Mouse (Mus musculus) spleen, adult 2 months (tissue): ENCODE measurements around the gene Fis1. TPM values are rescaled to one million over a fixed set of nuclear protein-coding genes. Genes with fewer than 3 reads are reported as not detected.

Source experiments
- DNase-seq, 2 experiments: peaks; one replicate each; pipeline versions ENCODE4 v3.0.0 to v3.0.0-alpha.2; 2012 to 2021; ENCODE audit warnings: low spot score in 2 of 2, low read depth in 1 of 2
- H3K27ac ChIP-seq: fragments of 200-500 bp; 2 replicates; pipeline ENCODE4 v1.5.1; 2012; ENCODE audit warnings: low read length, inconsistent platforms; ENCODE audit not compliant: insufficient read depth
- H3K27me3 ChIP-seq: fragments of 200-500 bp; 2 replicates; pipeline ENCODE4 v1.6.1; 2012; ENCODE audit warnings: mild to moderate bottlenecking, moderate library complexity, low read length, inconsistent platforms; ENCODE audit not compliant: control insufficient read depth, insufficient read depth
- H3K36me3 ChIP-seq: fragments of 200-500 bp; 2 replicates; pipeline ENCODE4 v1.6.1; 2012; ENCODE audit warnings: mild to moderate bottlenecking, low read length, inconsistent platforms; ENCODE audit not compliant: control insufficient read depth, insufficient read depth
- H3K4me1 ChIP-seq: fragments of 200-500 bp; 2 replicates; pipeline ENCODE4 v1.6.1; 2011; ENCODE audit warnings: inconsistent platforms; ENCODE audit not compliant: control insufficient read depth, insufficient read depth, insufficient read length
- H3K4me3 ChIP-seq: fragments of 200-500 bp; 2 replicates; pipeline ENCODE4 v1.5.1; 2011; ENCODE audit warnings: mild to moderate bottlenecking, inconsistent platforms; ENCODE audit not compliant: insufficient read depth, insufficient read length; ENCODE audit errors: extremely low read depth
- CTCF ChIP-seq: fragments of 200-500 bp; IDR thresholded peaks from 2 replicates; pipeline ENCODE4 v1.5.1; 2011; ENCODE audit warnings: mild to moderate bottlenecking, inconsistent platforms; ENCODE audit not compliant: insufficient read depth, insufficient read length, insufficient replicate concordance; ENCODE audit errors: extremely low read depth
- POLR2A ChIP-seq: fragments of 200-500 bp; IDR thresholded peaks from 2 replicates; pipeline ENCODE4 v1.6.1; 2011; ENCODE audit warnings: low read depth, low read length, inconsistent platforms
- WGBS: fragments of 180-500 bp; shearing (Covaris S2); methylation state at CpG from one replicate; pipeline ENCODE4 v1.1.7; 2018; 5-methylcytosine and 5-hydroxymethylcytosine counted together
- polyA plus RNA-seq: library from polyadenylated mRNA; depleted of rRNA; stranded (reverse); fragments of >200 nt; gene quantifications from 2 replicates; pipeline ENCODE4 v1.2.3, GENCODE M21; 2012; rRNA removed

Fis1 gene
- polyA plus RNA-seq, 1 experiment, result 130 TPM

DNA sequence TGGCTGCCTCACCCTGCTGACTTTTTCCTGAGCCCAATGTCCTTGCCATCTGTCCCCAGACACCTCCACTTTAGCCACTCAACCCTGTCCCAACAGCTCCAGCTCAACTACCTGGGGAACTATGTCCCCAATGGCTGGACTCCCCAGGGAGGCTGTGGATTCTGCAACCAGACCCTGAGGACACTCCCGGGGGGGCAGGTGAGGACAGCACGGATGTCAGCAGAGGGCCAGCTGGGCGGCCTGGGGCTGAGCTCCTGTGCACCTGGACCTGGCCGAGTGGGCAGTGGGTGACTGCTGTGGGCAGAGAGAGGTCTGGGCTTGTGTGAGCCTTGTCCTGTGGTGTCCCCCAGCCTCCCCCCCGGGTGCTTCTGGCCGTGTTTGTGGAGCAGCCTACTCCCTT is 36.7 kb downstream of the Fis1 start:
- WGBS, result 86% methylated on average over 6 of the region's 6 CpGs
- Histone ChIP-seq H3K27ac (no peak overlapping the region), H3K27me3 (no peaks in the 10 kb centered on the region), H3K4me3 (no peak overlapping the region), H3K4me1 (peaks cover 2% of the 10 kb centered on the region; the same call in 1 of the 2 replicates), H3K36me3 (peaks cover 14% of the 10 kb centered on the region)
- no peak for TF ChIP-seq POLR2A
- TF ChIP-seq CTCF, result no peak
- DNase-seq, result no peak

DNA sequence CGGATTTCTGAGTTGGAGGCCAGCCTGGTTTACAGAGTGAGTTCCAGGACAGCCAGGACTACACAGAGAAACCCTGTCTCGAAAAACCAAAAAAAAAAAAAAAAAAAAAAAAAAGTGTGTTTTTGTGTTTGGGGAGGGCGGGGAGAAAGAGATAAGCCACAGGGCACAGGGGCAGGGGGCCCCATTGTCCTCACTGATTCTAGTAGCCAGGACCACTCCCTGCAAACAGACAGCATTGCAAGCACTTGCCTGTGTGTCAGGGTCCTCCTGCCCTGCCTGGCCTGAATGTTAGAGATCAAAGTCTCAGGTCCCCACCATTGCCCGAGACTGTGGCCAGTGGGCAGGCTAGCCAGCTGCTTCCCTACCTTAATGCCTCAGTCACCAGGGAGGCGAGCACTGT is 46.4 kb downstream of the Fis1 start:
- Histone ChIP-seq H3K36me3 (peaks cover 3% of the 10 kb centered on the region), H3K4me1 (no peaks in the 10 kb centered on the region), H3K4me3 (no peak overlapping the region), H3K27me3 (no peaks in the 10 kb centered on the region), H3K27ac (no peak overlapping the region)
- no peak for DNase-seq
- WGBS, result 78% methylated on average over 5 of the region's 5 CpGs
- TF ChIP-seq CTCF (no peak), POLR2A (no peak)

GRCm38 (mm10) chr5:137000612-137001011 is 47.5 kb downstream of the Fis1 start:
- Histone ChIP-seq H3K36me3 (no peaks in the 10 kb centered on the region), H3K4me3 (no peak overlapping the region), H3K27ac (no peak overlapping the region), H3K4me1 (no peaks in the 10 kb centered on the region), H3K27me3 (no peaks in the 10 kb centered on the region)
- TF ChIP-seq POLR2A (no peak), CTCF (no peak)
- no peak for DNase-seq
- 90% methylated on average over 2 of the region's 2 CpGs for WGBS

DNA sequence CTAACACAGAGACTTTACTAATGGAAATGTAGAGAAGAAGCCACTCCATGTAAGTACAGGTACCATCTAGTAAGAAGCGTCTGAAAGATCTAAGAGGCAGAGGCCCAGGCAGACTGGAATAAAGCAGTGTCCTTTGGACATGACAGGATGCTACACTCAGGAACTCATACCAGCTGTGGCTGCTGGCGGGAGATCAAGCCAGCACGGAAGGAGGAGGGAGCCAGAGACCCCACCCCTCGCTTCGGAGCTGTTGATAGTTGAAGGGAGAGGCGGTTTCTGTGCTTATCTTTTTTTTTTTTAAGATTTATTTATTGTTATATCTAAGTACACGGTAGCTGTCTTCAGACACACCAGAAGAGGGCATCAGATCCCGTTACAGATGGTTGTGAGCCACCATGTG is 54.2 kb downstream of the Fis1 start:
- H3K27me3 ChIP-seq, result no peaks in the 10 kb centered on the region
- no peaks in the 10 kb centered on the region for H3K36me3 ChIP-seq
- no peak overlapping the region for H3K27ac ChIP-seq
- 52% methylated on average over 8 of the region's 8 CpGs for WGBS
- no peak overlapping the region for H3K4me3 ChIP-seq
- TF ChIP-seq CTCF, result no peak
- no peak for TF ChIP-seq POLR2A
- no peak for DNase-seq
- H3K4me1 ChIP-seq, result no peaks in the 10 kb centered on the region

GRCm38 (mm10) chr5:137009988-137010387 is 56.9 kb downstream of the Fis1 start:
- no peaks in the 10 kb centered on the region for H3K36me3 ChIP-seq
- H3K27me3 ChIP-seq, result no peaks in the 10 kb centered on the region
- H3K4me3 ChIP-seq, result no peak overlapping the region
- TF ChIP-seq CTCF (peak; percentile 20; the same call in 1 of the 2 replicates), POLR2A (no peak)
- whole genome bisulfite sequencing, result 16% methylated on average over 3 of the region's 3 CpGs
- no peak for DNase-seq
- H3K27ac ChIP-seq, result no peak overlapping the region
- no peaks in the 10 kb centered on the region for H3K4me1 ChIP-seq

DNA sequence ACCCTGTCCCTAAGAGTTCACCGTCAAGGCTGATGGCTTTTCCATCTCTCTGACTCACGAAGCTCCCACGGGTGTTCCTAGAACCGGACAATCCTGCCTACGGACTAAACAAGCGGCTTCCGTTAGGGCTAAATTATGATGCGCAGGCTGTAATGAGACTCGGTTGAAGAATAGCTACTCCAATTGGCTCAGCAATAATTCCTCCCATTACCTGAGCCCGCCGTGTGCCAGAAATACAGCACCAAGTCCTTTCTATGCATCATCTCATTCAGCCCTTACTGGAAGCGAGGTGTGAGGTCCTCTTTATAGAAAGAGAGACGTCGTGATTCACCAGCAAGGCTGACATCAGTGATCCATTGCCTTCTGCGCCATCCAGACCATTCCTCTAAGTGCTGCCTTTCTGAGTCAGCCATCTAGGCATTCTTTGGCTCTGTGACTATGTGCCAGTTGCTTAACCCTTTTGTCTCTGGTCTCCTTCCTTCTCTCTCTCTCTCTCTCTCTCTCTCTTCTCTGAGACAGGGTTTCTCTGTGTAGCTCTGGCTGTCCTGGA is 59.4 kb downstream of the Fis1 start:
- H3K36me3 ChIP-seq, result no peaks in the 10 kb centered on the region
- TF ChIP-seq CTCF (no peak), POLR2A (no peak)
- H3K4me3 ChIP-seq, result no peak overlapping the region
- H3K4me1 ChIP-seq, result no peaks in the 10 kb centered on the region
- DNase-seq, result no peak
- 79% methylated on average over 15 of the region's 15 CpGs for WGBS
- no peak overlapping the region for H3K27ac ChIP-seq
- H3K27me3 ChIP-seq, result no peaks in the 10 kb centered on the region

Other genes starting within 250 kb of the Fis1 start
- gene Col26a1, start 70.1 kb upstream of the Fis1 start, polyA plus RNA-seq, result 0.87 and 0.98 TPM in 2 replicates
- 6.3 and 8.3 TPM in 2 replicates for gene Ift22, start 45.1 kb upstream of the Fis1 start, polyA plus RNA-seq
- 2.6 and 3.4 TPM in 2 replicates for gene Cldn15, start 13.3 kb downstream of the Fis1 start, polyA plus RNA-seq
- gene Plod3, start 33.7 kb downstream of the Fis1 start, polyA plus RNA-seq, result 37.2 and 41.6 TPM in 2 replicates
- gene Znhit1, start 34.7 kb downstream of the Fis1 start, polyA plus RNA-seq, result 32.4 and 41.5 TPM in 2 replicates
- gene Vgf, start 73.1 kb downstream of the Fis1 start, polyA plus RNA-seq, result not detected in 2 replicates
- gene Ap1s1, start 92.9 kb downstream of the Fis1 start, polyA plus RNA-seq, result 15.0 and 16.2 TPM in 2 replicates
- 1.6 and 2.1 TPM in 2 replicates for gene Serpine1, start 119.0 kb downstream of the Fis1 start, polyA plus RNA-seq
- gene Trim56, start 162.9 kb downstream of the Fis1 start, polyA plus RNA-seq, result 26.6 and 28.6 TPM in 2 replicates
- 0.07 TPM in 1 of 2 replicates, not detected in the other for gene Muc3, start 196.0 kb downstream of the Fis1 start, polyA plus RNA-seq